Mouse (Mus musculus) MEL-GATA-1-ER (cell line): Measurements from ENCODE around the gene Itga8.

Experiments
- DNase-seq: peaks from one replicate; pipeline ENCODE4 v3.0.0-alpha.2; 2012; ENCODE audit warnings: low read depth; ENCODE audit errors: extremely low read depth

The Itga8 gene

GRCm38 (mm10) chr2:12294060-12294459, 7.7 kb downstream of the Itga8 start:
- peak; percentile 18 for DNase-seq

- DNase-seq: no peak
These were observed 8.3 kb downstream of the Itga8 start for GRCm38 (mm10) chr2:12293458-12293857.

GRCm38 (mm10) chr2:12292023-12292820, 9.5 kb downstream of the Itga8 start:
- no peak for DNase-seq

- no peak for DNase-seq
These were observed 11.5 kb downstream of the Itga8 start for GRCm38 (mm10) chr2:12290235-12290634.

GRCm38 (mm10) chr2:12287831-12288230, 13.9 kb downstream of the Itga8 start:
- DNase-seq: no peak

- DNase-seq: no peak
These were observed 21.1 kb downstream of the Itga8 start for GRCm38 (mm10) chr2:12280664-12281063.

GRCm38 (mm10) chr2:12279070-12279612, 22.6 kb downstream of the Itga8 start:
- DNase-seq: no peak

- no peak for DNase-seq
These were observed 44.9 kb downstream of the Itga8 start for GRCm38 (mm10) chr2:12256635-12257317.

GRCm38 (mm10) chr2:12255901-12256300, 45.8 kb downstream of the Itga8 start:
- DNase-seq: no peak

GRCm38 (mm10) chr2:12235345-12235744, 66.4 kb downstream of the Itga8 start:
- DNase-seq: no peak

- DNase-seq: no peak
These were observed 72.0 kb downstream of the Itga8 start for GRCm38 (mm10) chr2:12229721-12230120.

- no peak for DNase-seq
These were observed 73.4 kb downstream of the Itga8 start for GRCm38 (mm10) chr2:12228335-12228734.

GRCm38 (mm10) chr2:12227243-12227642, 74.5 kb downstream of the Itga8 start:
- peak; percentile 21 for DNase-seq

GRCm38 (mm10) chr2:12226367-12226766, 75.4 kb downstream of the Itga8 start:
- no peak for DNase-seq

GRCm38 (mm10) chr2:12221671-12222070, 80.1 kb downstream of the Itga8 start:
- DNase-seq: no peak

- DNase-seq: no peak
These were observed 88.3 kb downstream of the Itga8 start for GRCm38 (mm10) chr2:12213464-12213790.

GRCm38 (mm10) chr2:12212662-12213463, 88.9 kb downstream of the Itga8 start:
- DNase-seq: no peak

- peak; percentile 35 for DNase-seq
These were observed 93.6 kb downstream of the Itga8 start for GRCm38 (mm10) chr2:12208142-12208541.

GRCm38 (mm10) chr2:12206353-12206752, 95.4 kb downstream of the Itga8 start:
- peak; percentile 22 for DNase-seq

GRCm38 (mm10) chr2:12205875-12206274, 95.8 kb downstream of the Itga8 start:
- no peak for DNase-seq

GRCm38 (mm10) chr2:12203231-12203630, 98.5 kb downstream of the Itga8 start:
- DNase-seq: no peak

GRCm38 (mm10) chr2:12198699-12199098, 103.0 kb downstream of the Itga8 start:
- DNase-seq: no peak
